Mouse (Mus musculus) adrenal gland, adult 18-20 months (tissue): Measurements from ENCODE around the gene Pnrc2. TPM values are rescaled to one million over a fixed set of nuclear protein-coding genes. Genes with fewer than 3 reads are reported as not detected.

ENCODE experiments used
- DNase-seq, 2 experiments: peaks; one replicate each; pipeline ENCODE4 v3.0.0; 2021 to 2022; ENCODE audit warnings: low spot score in 2 of 2
- total RNA-seq, 2 experiments: library from RNA; stranded (reverse); gene quantifications; 1 replicate in 1 of 2; 2 replicates in 1 of 2; pipeline ENCODE4 v1.2.3; 2021

Gene Pnrc2
- total RNA-seq, 2 experiments from 2014 or later: 89.4 to 111 TPM

DNA sequence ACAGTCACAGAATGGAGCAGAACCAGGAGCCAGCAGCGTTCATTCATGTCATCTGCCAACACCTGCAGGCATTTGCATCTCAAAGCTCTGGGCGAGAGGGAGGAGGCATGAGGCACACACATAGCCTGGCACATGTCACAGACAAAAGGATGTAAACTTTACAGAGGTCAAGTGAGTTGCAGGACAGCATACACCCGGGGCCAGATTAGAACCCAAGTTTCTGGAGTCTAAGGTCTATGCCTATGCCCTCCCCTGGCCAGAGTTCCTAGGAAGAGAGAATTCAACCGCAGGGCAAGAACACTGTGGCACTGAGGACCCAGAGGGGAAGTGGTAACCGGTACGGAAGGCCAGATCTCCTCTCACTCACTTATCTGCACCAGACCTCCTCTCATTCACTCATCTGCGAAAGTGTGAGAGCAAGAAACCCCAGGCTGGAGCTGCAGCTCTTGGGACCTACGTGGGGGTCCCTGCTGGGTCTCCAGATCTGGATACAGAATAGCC lies 21.5 kb upstream of the Pnrc2 start, which contains the start of gene Cnr2:
Gene Cnr2 (plus strand): TSS at position 324 of the 501 bp plus-strand sequence.
- no peak for DNase-seq

DNA sequence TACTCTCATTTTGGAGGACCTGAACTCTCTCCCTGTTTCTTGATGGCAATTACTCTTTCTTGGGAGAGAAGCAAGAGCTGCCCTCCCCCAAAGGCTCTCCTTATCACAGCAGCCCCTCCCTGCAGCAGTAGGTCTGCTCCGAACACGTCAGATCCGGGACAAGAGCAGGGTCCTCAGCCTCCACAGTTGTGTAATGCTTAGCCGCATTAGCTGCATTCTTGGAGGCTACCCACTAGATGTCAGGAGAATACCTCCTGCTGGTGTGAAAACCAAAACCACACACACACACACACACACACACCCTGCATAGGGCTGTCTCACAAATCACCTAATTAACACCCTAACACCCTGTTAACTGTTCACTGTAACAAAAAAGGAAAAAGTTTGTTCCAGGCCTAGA lies 19.2 kb upstream of the Pnrc2 start:
- DNase-seq: no peak

DNA sequence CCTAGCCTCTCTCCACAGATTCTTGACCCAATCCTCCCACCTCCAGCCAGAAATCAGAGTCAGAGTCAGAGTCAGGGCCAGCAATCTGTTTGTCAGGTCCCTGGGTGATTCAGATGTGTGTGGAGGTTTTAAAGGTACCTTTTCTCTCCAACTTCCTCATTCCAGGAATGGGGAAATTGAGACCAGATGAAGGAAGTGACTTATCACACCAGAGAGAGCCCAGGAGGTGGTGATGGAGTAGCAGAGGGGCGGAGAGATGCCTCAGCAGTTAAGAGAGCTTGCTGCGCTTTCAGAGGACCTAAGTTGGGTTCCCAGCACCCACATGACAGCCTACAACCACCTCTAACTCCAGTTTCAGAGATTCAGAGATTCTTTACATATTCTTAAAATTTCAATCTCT lies 17.9 kb upstream of the Pnrc2 start:
- DNase-seq: no peak

DNA sequence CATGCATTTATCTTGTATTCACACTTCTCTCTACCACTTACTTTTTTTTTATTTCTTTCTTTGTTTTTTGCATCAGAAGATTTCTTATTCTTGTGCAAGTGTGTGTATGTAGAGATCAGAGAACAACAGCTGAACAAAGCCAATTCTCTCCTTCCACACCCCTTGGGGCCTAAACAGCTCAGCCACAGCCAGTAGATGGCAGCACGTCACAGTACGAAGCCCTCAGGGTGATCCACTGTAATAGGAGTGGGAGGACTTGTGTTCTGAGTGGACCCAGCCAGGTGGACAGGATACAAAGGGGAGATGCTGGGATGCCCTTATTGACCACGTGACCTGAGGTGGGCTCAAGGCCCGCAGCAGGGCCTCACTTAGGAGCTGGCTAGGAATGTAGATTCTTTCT lies 16.2 kb upstream of the Pnrc2 start:
- peak; percentile 73 to 80 for DNase-seq

DNA sequence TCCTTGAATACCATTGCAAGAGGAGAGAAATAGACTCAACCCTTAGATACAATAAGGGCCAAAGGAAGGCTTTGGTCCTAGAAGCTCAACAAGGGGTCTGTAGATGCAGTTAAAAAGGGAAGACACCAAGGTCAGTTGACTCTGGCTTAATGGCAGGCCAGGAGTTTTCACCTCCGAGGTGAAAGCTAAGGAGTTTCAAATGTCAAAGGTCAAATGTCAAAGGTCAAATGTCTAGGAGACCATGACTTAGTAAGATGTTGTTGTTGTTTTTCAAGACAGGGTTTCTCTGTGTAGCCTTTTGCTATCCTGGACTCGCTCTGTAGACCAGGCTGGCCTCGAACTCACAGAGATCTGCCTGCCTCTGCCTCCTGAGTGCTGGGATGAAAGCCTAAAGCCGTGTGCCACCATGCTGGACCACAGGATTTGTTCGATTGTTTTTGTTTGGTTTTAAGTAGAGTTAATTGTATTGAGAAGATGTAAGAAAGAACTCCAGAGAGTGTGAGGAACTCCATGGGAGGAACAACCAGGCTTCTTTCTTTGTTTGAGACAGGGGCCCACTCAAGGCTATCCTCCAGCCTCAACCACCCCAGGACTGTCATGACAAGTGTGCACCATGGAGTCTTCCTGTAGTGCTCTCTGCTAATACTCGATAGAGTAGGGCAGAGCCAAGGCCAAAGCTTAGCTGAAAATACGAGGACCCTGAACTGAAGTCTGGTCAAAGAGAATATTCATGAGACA lies 15.7 kb upstream of the Pnrc2 start:
- no peak for DNase-seq

DNA sequence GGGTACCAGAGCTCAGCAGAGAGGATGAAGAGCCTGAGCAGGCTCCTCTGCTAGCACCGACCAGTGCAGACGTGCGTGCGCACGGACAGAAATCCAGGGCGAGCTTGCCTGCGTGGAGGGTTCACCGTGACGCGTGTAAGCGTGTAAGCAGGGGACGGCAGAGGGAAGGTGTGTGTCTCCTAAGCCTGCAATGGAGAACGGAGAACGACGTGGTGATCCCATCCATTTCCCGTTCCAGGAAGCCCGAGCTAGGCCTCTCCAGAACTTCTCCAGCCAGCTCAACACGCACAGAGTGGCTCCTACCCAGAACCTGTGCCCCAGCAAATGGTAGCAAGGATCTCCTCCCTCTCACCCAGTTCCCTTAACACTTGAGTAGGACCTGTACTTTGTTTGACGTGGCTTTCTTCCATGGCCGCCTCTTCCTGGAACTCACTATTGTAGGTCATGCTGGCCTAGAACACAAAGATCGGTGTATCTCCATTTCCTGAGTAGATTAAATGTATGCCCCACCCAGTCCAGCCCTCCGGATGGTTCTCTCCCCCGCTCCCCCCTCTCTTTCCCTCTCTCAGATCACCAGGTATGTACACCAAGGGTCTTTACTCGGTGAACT lies 14.9 kb upstream of the Pnrc2 start:
- no peak for DNase-seq

DNA sequence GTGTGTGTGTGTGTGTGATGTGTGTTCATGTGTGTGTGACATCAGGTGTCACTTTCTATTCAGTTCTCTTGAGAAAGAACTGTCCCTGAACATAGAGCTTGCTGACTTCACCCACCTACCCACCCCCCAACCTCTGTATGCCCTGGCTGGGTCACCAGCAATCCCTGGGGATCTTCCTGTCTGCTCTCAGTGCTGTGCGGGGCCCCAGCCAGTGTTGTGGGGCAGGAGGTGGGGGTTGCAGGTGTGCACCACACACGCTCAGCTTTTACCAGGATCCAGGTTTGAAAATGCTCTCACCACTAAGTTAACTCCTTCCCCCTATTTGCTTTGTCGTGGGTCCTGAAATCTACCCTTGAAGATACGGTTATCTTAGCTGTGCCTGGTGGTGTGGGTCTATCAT lies 12.5 kb upstream of the Pnrc2 start:
- peak in 1 of 2 experiments; percentile 7 for DNase-seq

DNA sequence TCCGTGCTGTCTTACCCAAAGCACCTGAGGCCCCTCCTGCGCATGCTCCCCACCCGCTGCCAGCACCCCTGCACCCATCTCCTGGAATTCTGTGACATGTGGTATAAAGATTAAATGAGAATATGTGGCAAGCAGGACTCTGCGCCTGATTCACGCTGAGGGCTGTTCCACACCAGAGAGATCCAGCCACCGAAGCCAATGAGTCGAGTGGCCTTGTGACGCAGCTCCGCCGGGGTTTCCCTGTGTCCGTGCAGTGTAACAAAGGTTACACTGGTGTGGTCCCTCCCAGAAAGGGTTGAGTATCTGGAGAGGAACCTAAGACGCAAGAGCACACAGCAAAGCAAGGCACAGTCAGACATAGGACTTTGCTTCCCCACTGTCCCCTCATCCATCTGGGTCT lies 12.0 kb upstream of the Pnrc2 start:
- DNase-seq: peak in 1 of 2 experiments; percentile 25

DNA sequence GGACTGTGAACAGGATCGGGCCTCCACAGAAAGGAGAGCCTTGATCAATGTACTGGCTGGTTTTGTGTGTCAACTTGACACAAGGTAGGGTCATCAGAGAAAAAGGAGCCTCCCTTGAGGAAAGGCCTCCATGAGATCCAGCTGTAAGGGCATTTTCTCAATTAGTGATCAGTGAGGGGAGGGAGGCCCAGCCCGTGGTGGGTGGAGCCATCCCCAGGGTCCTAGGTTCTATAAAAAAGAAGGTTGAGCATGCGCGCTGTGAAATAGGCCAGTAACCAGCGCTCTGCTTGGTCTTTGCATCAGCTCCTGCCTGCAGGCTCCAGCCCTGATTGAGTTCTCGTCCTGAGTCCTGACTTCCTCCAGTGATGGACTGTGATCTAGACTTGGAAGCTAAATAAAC lies 10.9 kb upstream of the Pnrc2 start:
- peak in 1 of 2 experiments; percentile 16 for DNase-seq

DNA sequence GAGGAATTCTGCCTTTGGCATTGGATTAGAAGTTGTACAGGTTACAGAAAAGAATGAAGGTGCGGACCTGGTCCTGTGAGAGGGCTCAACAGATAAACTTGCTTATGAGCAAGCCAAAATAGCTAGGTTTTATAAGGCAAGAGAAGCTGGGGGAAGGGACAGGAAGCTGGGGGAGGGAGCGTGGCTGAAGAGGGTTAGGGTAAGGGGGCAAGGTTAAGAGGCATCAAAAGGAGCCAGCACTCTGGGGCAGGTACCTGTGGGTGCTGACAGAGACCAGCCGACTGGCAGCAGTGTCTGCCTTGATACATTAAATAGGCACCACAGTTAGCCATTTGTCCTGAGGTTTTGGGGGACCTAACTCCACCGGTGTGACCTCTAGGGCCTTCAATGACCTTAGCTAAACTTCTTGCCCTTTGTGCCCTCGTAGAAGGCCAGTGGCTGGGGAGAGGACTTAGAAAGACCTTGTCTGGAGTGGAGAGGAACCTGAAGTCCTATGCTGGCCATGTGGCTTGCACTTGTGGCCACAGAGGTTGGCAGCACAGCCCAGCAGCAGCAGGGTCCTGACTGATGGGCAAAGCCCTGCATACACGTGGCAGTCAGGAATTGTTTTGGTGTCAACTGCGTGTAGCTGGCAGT lies 10.3 kb upstream of the Pnrc2 start:
- peak in 1 of 2 experiments; percentile 21 for DNase-seq

DNA sequence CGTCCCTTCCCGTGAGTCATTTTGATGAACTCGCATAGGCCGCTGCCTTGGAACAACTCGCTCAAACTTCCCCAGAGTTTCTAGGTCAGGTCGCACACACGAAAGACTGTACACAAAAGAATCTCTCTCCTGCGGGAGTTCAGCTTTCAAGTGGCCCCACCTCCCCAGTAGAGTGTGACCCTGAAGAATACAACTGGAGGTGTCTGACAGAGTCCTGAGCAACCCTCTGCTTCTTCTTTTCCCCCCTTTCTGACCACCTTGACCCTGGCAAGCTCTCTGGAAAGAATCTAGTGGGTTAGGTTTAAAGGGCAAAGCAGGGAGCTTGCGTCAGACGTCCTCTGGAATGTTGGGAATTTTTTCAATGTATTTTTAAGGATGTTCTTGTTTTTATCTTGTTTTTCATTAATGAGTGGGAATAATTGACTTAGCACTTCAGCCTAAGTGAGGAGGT lies 9.8 kb upstream of the Pnrc2 start:
- DNase-seq: peak; percentile 30 to 51

DNA sequence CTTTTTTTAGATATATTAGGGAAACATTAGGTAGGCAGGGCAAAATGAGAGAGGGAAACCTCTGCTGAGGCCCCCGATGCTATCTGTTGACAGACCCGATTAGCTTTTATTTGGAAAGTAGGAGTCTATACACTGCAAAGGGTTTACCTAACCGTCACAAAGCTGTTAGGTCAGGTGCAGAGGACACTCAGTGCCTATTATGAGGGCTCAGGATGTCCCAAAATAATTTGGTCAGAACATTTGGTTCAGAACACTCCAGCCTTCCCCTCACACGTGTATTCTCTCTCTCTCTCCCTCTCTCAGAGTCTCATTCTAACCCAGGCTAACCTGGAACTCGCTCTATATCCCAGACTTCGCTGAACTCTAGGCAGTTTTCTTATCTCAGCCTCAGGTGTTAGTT lies 8.4 kb upstream of the Pnrc2 start:
- DNase-seq: no peak

DNA sequence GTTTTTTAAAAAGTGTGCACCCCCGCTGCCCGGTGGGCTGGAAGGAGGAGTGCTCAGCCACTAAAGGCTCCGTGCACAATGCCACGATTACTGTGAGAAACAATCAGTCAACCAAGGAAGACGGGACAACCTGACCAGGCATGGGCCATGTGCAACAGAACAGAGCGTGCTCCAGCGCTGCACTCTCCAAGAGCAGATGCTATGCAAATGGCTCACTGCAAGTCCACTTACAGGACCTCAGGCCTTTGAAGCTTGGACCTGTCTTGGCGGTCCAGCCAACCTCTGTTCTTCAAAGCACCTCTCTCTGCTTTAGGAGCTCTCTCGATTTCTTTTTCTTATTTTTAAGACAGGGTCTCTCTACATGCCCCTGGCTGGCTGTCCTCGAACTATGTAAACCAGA lies 6.9 kb upstream of the Pnrc2 start:
- no peak for DNase-seq

DNA sequence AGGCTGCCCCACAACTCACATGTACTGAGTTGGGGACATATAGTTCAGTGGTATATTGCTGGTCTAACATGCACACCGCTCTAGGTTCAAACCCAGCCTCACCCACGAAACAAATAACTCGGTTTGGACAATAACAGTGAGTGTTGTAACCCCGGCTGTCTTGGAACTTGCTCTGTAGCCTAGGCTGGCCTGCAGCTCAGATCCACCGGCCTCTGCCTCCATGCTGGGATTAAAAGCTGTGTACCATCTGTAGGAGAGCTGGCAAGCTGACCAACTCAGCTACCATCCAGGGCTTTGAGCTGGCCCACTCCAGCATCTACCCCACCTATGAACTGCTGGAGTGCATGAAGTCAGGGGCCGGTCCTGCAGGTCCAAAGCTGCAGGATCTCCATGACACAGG lies 6.4 kb upstream of the Pnrc2 start:
- no peak for DNase-seq

DNA sequence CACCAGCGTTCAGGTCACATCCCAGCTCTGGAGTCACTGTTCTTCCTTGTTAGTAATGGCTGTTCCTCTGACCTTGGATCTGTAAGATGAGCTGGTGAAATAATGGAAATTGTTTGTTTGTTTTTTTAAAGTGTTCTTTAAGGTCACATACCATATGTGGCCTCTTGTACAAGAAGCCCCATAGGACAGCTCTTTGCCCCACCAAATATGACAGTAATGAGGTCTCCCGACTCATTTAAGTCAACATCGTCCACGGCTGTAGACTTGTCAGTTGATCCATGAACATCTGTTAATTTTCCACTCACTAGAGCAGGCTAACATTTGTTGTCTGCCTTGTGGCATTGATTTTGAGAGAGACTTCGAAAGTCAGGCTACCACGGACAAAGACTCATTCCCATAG lies 5.4 kb upstream of the Pnrc2 start:
- no peak for DNase-seq

DNA sequence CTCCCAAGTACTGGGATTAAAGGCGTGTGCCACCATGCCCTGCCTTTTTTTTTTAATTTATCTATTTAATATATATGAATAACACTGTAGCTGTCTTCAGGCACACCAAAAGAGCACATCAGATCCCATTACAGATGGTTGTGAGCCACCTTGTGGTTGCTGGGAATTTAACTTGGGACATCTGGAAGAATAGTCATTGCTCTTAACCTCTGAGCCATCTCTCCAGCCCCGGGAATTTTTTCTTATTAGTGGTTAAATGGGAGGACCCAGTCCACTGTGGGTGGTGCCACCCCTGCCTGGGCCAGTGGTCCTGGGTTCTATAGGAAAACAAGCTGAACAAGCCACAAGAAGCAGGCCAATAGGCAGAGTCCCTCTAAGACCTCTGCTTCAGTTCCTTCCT lies 4.1 kb upstream of the Pnrc2 start:
- DNase-seq: no peak

DNA sequence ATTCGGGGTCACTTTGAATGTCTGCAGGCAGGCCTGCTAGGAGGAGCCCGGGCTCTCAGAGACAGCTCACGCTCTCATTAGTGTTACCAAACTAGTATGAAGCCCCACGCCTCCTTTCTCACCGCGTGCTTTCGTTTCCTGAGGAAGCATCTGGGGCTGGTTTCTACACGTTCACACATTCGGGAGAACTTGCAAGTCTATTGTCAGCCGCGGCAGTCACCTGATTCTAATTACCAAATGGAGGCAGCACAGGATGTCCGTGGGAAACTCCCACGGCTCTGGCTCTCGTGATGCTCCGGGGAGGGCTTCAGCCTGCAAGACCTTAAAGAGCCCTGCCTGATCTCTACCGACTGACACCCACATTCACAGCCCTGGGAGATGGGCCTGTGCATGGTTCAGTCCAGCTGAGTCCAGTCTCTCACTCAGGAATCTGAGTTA lies 3.0 kb upstream of the Pnrc2 start:
- peak; percentile 45 to 56 for DNase-seq

DNA sequence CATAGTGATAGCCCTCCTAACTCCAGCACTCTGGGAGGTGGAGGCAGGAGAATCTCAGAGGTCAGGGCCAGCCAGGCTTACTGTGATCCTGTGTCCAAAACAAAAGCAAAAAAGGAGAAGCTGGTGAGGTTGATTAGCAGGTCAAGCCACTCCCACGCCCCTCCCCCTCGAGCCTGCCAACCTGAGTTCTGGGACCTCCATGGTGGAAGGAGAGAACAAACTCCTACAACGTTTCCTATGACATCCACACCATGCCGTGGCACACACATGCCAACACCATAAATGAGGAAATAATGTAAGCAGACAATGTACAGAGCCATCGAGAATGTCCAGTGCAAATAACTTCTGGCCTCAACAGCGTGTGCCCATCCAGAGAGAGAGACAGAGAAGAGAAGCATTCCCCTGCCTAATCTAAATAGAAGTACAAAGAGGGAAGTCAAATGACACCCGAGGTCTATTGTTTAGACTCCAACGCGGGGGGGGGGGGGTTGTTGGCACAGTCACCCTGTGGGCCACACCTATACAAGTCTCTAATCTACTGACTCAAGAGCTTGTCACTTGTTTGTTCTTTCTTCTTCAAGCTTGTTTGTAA lies 2.4 kb upstream of the Pnrc2 start:
- peak; percentile 51 to 58 for DNase-seq

DNA sequence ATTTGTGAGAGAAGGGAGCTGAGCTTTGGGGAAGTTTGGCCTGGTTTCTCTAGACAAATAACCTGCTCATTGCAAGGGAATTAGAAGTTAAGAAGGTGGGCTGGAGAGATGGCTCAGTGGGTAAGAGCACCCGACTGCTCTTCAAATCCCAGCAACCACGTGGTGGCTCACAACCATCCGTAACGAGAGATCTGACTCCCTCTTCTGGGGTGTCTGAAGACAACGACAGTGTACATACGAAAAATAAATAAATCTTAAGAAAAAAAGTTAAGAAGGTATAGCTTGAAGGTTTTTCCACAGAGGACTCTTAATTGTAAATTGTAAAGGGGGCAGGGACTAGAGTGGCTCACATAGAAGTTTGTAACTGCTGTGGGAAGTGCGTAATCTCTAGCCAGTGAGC lies 1.9 kb upstream of the Pnrc2 start:
- no peak for DNase-seq

DNA sequence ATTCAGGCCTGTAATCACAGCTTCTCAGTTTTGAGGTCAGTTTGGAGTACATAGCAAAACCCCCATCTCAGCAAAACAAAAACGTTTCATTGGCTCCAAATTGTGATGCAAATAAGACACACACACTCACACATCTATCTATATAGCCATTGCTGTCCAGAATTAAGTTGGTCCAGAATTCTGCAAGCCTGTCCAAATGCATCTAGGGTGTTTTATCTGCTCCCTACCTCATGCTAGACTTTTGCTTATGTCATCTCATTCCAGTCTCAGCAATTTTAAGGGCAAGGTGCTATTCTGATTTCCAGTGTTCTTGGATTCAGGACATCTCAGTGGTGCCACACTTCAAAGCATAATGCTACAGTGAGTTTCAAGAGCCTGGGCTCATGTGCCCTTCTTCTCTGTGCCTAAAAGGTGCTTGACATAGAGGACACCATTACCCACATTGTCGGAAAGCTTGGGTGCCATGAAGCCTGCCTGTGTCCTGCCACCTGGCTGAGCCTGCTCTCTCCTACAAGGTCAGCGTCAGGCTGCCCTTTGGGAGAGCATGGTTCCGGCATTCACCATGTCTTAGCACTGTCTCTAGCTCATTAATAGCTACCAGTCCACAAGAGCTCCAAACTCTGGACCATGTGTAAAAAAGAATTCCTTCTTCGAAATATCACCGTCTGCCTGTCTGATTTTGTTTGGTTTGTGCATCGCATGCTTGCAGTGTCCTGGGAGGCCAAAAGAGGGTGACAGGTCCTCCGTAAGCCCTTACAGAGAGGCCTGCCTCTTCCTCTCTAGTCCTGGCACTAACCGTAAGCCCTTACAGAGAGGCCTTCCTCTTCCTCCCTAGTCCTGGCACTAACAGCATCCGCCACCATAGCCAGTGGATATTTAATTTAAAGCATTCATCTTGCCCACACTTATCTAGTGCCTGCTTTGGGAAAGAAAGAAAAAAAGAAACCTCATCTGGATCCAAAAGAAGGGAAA lies 1.2 kb upstream of the Pnrc2 start:
- no peak for DNase-seq
